Comparison of ENCODE assay signal across 8 mouse cellular contexts in genomic region chr15:82147611-82148111, GRCm38 (mm10). TPM values are rescaled to one million over a fixed set of nuclear protein-coding genes. Genes with fewer than 3 reads are reported as not detected.
DNase-seq lines count a peak whose midpoint lies in the region; ATAC-seq lines count a peak whose summit lies in the region.

No protein-coding gene starts in this region.

- under 1% methylated on average over 50 of the region's 50 CpGs for WGBS in embryonic facial prominence, embryonic 10.5 days
- under 1% methylated on average over 47 of the region's 50 CpGs for WGBS in heart, embryonic 10.5 days
- under 1% methylated on average over 47 of the region's 50 CpGs for WGBS in kidney, embryonic 15.5 days
- WGBS in liver, embryonic 11.5 days: under 1% methylated on average over 34 of the region's 50 CpGs
- under 1% methylated on average over 39 of the region's 50 CpGs for WGBS in neural tube, embryonic 13.5 days

- peak overlapping the region; percentile 97 for H3K27ac ChIP-seq in embryonic facial prominence, embryonic 10.5 days (replicated peaks)
- H3K27ac ChIP-seq in heart, embryonic 10.5 days: peak overlapping the region; percentile 97
- H3K27ac ChIP-seq in kidney, embryonic 15.5 days: peak overlapping the region; percentile 96
- peak overlapping the region; percentile 78 for H3K27ac ChIP-seq in liver, embryonic 11.5 days (ENCODE audit: low read depth, low read length)
- peak overlapping the region; percentile 98 for H3K27ac ChIP-seq in neural tube, embryonic 13.5 days (replicated peaks)

- no peaks in the 10 kb centered on the region for H3K9me3 ChIP-seq in embryonic facial prominence, embryonic 10.5 days
- no peaks in the 10 kb centered on the region for H3K9me3 ChIP-seq in heart, embryonic 10.5 days
- H3K9me3 ChIP-seq in kidney, embryonic 15.5 days (replicated peaks): no peaks in the 10 kb centered on the region
- no peaks in the 10 kb centered on the region for H3K9me3 ChIP-seq in liver, embryonic 11.5 days (ENCODE audit: control insufficient read depth, low read length)
- H3K9me3 ChIP-seq in neural tube, embryonic 13.5 days: no peaks in the 10 kb centered on the region

- peak; percentile 77 for DNase-seq in 3134 (ENCODE audit: extremely low read depth, insufficient read length, low spot score)
- peak; percentile 62 for DNase-seq in adrenal gland, adult 18-20 months (ENCODE audit: low spot score in 2 of 2)
- peak; percentile 80 for DNase-seq in embryonic facial prominence, embryonic 10.5 days (ENCODE audit: low spot score)
- DNase-seq in heart, embryonic 10.5 days (ENCODE audit: low spot score): peak; percentile 84
- peak; percentile 70 for DNase-seq in liver, embryonic 11.5 days (ENCODE audit: low spot score)
- peak; percentile 43 to 48 for DNase-seq in thymus, postnatal 10 days (ENCODE audit: low spot score in 2 of 2)

- peaks cover 25% of the 10 kb centered on the region for H3K36me3 ChIP-seq in embryonic facial prominence, embryonic 10.5 days (replicated peaks)
- H3K36me3 ChIP-seq in heart, embryonic 10.5 days: peaks cover 4% of the 10 kb centered on the region
- H3K36me3 ChIP-seq in kidney, embryonic 15.5 days: 0 out of 2 replicates have a peak, but pooled peaks cover 5% of the 10 kb centered on the region
- no peaks in the 10 kb centered on the region; the same call in 1 of the 2 replicates for H3K36me3 ChIP-seq in liver, embryonic 11.5 days (ENCODE audit: control insufficient read depth, insufficient read depth, low read length)
- H3K36me3 ChIP-seq in neural tube, embryonic 13.5 days: no peaks in the 10 kb centered on the region

- ATAC-seq in kidney, embryonic 15.5 days (replicated peaks; ENCODE audit: low FRiP score): peak; percentile 1; the same call in 1 of the 2 replicates
- ATAC-seq in liver, embryonic 11.5 days (replicated peaks; ENCODE audit: low FRiP score): peak; percentile 6
- no peak for ATAC-seq in neural tube, embryonic 13.5 days (ENCODE audit: low read depth)

- H3K9ac ChIP-seq in kidney, embryonic 15.5 days: peak overlapping the region; percentile 87
- H3K9ac ChIP-seq in liver, embryonic 11.5 days (ENCODE audit: low read depth, low read length): peak overlapping the region; percentile 82
- peak overlapping the region; percentile 80 for H3K9ac ChIP-seq in neural tube, embryonic 13.5 days

- H3K4me2 ChIP-seq in kidney, embryonic 15.5 days: peak overlapping the region; percentile 85
- peak overlapping the region; percentile 90 for H3K4me2 ChIP-seq in liver, embryonic 11.5 days
- H3K4me2 ChIP-seq in neural tube, embryonic 13.5 days: peak overlapping the region; percentile 81

- peak overlapping the region; percentile 89 for H3K4me3 ChIP-seq in embryonic facial prominence, embryonic 10.5 days
- peak overlapping the region; percentile 94 for H3K4me3 ChIP-seq in heart, embryonic 10.5 days
- peak overlapping the region; percentile 89 for H3K4me3 ChIP-seq in kidney, embryonic 15.5 days (replicated peaks)
- peak overlapping the region; percentile 67 for H3K4me3 ChIP-seq in liver, embryonic 11.5 days (ENCODE audit: low read depth, low read length)
- H3K4me3 ChIP-seq in neural tube, embryonic 13.5 days: peak overlapping the region; percentile 68

- H3K27me3 ChIP-seq in embryonic facial prominence, embryonic 10.5 days (replicated peaks; ENCODE audit: low read depth, poor library complexity, severe bottlenecking): no peaks in the 10 kb centered on the region
- H3K27me3 ChIP-seq in heart, embryonic 10.5 days (ENCODE audit: insufficient read depth, poor library complexity, severe bottlenecking): no peaks in the 10 kb centered on the region
- H3K27me3 ChIP-seq in kidney, embryonic 15.5 days: no peaks in the 10 kb centered on the region
- no peaks in the 10 kb centered on the region for H3K27me3 ChIP-seq in liver, embryonic 11.5 days (replicated peaks; ENCODE audit: control insufficient read depth, insufficient read depth, low read length)
- no peaks in the 10 kb centered on the region for H3K27me3 ChIP-seq in neural tube, embryonic 13.5 days

- peaks cover 46% of the 10 kb centered on the region for H3K4me1 ChIP-seq in embryonic facial prominence, embryonic 10.5 days
- H3K4me1 ChIP-seq in heart, embryonic 10.5 days: peaks cover 62% of the 10 kb centered on the region
- peaks cover 46% of the 10 kb centered on the region for H3K4me1 ChIP-seq in kidney, embryonic 15.5 days
- peaks cover 38% of the 10 kb centered on the region for H3K4me1 ChIP-seq in liver, embryonic 11.5 days (replicated peaks; ENCODE audit: control insufficient read depth, insufficient read depth, low read length)
- peaks cover 65% of the 10 kb centered on the region for H3K4me1 ChIP-seq in neural tube, embryonic 13.5 days (replicated peaks)

RNA-seq across cellular contexts. Expression of gene Srebf2, which starts 0.7 kb away (rescaled TPM):
- total RNA-seq in adrenal gland, adult 18-20 months (2021): 100 to 1,000 TPM in 1 of 2 experiments, 10 to 100 TPM in 1; 79.3 to 109 TPM
- polyA plus RNA-seq in embryonic facial prominence, embryonic 10.5 days (2016; fragmentation: Nextera tagmentation; extraction: Ambion mirVana): 172 and 192 TPM in 2 replicates
- 129 and 133 TPM in 2 replicates for polyA plus RNA-seq in heart, embryonic 10.5 days (2016; fragmentation: Nextera tagmentation; extraction: Ambion mirVana)
- 126 and 147 TPM in 2 replicates for polyA plus RNA-seq in kidney, embryonic 15.5 days (2015; fragmentation: Nextera tagmentation; extraction: Ambion mirVana)
- polyA plus RNA-seq in liver, embryonic 11.5 days (2014; fragmentation: Nextera tagmentation; extraction: Ambion mirVana): 99.7 and 101 TPM in 2 replicates
- 184 and 189 TPM in 2 replicates for polyA plus RNA-seq in neural tube, embryonic 13.5 days (2015; fragmentation: Nextera tagmentation; extraction: Ambion mirVana)

RNA-seq across cellular contexts. Expression of gene Ccdc134, which starts 19.9 kb away (rescaled TPM):
- 1 to 10 TPM; 6.7 to 8.9 TPM for total RNA-seq in adrenal gland, adult 18-20 months (2021)
- polyA plus RNA-seq in embryonic facial prominence, embryonic 10.5 days (2016; fragmentation: Nextera tagmentation; extraction: Ambion mirVana): 23.4 and 24.2 TPM in 2 replicates
- polyA plus RNA-seq in heart, embryonic 10.5 days (2016; fragmentation: Nextera tagmentation; extraction: Ambion mirVana): 13.5 and 19.4 TPM in 2 replicates
- polyA plus RNA-seq in kidney, embryonic 15.5 days (2015; fragmentation: Nextera tagmentation; extraction: Ambion mirVana): 18.4 and 19.8 TPM in 2 replicates
- polyA plus RNA-seq in liver, embryonic 11.5 days (2014; fragmentation: Nextera tagmentation; extraction: Ambion mirVana): 17.1 and 17.5 TPM in 2 replicates
- polyA plus RNA-seq in neural tube, embryonic 13.5 days (2015; fragmentation: Nextera tagmentation; extraction: Ambion mirVana): 13.0 and 14.7 TPM in 2 replicates
